Mouse (Mus musculus) T-helper 1 cell (primary cell): ENCODE data around the gene Bsg.

ENCODE experiments used
- in situ Hi-C: fragments of 300-600 bp; cut with MboI, MseI; formaldehyde crosslinking; loops from one replicate; pipeline ENCODE4 v1.15.1; 2025; ENCODE audit warnings: high pct_unique_total_duplicates

The Bsg gene

DNA sequence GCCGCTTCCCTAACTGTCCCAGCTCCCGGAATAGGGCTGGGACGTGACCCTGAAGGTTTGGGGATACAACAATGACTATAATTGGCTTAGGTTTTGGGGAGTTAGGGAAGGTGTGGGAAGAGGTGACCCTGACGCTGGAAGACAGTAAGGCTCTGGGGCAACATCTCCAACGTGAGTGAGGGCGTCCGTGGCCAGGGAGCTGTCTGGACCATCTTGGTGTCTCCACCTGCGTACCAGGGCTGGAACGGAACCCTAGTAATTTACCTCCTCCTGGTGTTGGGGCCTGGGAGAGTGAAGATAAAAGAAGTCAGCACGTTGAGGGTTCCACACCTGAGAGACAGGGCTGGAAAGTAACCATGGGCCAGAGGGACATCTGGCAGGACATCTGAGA lies 674 bp downstream of the Bsg start:
- in situ Hi-C loops, result loop anchor here (5.0 kb wide), 1 partner anchor 77 kb away; no protein-coding TSS in a partner anchor

DNA sequence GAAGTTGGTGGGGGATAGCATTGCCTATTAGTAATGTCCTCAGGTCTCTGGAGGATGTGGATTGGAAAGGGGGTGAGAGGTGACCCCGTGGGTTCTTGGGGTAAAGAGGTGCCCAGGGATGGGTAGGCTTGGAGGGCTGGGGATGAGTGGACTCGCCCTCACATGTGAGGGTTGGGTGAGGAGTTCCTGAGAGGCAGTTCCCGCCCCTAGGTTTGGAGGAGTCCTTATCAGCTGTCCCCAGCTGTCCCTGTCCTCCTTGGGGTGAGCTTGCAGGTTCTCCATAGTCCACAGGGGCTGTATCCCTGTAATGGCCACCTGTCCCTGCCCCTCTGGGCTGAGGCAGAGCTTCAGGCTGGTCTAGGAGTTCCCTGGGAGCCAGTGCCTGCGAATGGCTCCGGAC lies 1.7 kb downstream of the Bsg start:
- in situ Hi-C loops, result loop anchor here (5.0 kb wide), 1 partner anchor 76 kb away; no protein-coding TSS in a partner anchor

DNA sequence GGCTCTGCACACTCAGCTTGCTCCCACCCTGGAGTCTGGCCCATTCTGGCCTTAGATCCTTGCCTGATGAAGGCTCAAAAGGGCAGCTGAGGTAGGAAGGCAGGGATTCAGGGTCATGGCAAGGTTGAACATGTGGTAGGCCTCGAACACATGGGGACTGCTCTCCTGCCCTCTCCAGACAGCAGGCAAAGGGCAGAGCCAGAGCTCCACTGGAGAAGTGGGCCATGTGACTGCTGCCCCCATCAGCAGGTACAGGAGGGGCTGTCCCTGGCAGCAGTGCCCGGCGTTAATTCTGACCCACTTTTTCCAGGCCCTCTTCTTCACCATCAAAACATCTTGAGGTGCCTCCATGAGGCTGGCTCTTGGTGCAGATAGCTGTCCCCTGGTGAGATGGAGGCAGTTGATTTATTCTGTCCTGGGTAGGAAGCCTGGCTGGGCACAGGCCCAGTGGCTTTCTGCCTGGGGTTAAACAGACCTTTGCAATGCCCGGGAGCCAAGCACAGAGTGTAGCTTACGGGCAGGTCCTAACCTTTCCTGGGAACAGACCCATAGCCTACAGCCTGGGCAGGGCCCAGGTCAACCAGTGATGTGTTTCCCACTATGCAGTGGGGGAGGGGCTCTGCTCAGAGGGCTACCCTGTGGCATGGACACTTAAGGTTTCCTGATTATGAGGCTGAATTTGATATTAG lies 2.3 kb downstream of the Bsg start:
- in situ Hi-C loops, result loop anchor here (5.0 kb wide), 1 partner anchor 76 kb away; no protein-coding TSS in a partner anchor

DNA sequence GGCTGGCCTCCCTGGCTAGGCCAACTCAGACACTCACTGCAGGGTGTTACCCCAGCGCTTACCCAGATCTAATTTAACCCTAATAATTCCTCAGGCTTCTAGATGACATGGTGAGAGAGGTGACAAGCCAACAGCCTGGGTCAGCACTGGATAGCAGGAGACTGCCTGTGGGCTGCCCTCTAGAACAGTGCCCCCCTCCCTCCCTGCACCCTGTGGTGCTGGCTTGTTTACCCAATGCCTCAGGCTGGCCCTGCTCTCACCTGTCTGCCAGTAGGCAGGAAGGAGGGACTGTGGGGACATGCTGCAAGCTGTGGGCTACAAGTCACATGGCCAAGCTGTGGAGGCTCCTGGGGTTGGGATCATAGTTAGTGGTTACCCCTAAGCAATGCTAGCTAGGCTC lies 2.9 kb downstream of the Bsg start:
- in situ Hi-C loops, result loop anchor here (5.0 kb wide), 1 partner anchor 75 kb away; no protein-coding TSS in a partner anchor

DNA sequence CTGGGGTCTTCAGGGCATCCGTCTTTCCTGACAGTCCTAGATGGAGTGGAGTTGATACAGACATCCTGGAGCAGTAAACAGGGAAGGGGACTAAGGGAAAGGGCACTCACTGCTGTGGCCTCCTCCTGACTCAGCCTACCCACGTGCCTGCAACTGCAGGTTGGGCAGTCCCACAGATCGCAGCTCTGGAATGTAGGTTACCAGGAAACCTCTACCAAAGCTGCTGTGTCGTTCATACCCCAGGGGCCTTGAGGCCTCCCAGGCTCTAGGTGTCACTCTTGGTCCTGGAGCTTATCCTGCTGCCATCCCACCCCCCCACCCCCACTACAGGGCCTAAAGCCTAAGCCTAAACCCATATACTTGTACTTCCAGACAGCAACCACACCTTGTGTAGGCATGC lies 3.5 kb downstream of the Bsg start:
- in situ Hi-C loops, result loop anchor here (5.0 kb wide), 1 partner anchor 75 kb away; no protein-coding TSS in a partner anchor

DNA sequence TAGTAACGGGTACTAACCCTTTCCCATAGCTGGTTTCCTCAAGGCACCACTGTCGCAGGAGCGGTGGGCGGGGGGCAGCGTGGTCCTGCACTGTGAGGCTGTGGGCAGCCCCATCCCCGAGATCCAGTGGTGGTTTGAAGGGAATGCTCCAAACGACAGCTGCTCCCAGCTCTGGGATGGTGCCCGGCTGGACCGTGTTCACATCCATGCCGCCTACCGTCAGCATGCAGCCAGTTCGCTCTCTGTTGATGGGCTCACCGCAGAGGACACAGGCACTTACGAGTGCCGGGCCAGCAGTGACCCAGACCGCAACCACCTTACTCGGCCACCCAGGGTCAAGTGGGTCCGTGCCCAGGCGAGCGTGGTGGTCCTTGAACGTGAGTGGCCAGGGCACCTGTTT lies 4.4 kb downstream of the Bsg start:
- in situ Hi-C loops, result loop anchor here (5.0 kb wide), 1 partner anchor 74 kb away; no protein-coding TSS in a partner anchor

DNA sequence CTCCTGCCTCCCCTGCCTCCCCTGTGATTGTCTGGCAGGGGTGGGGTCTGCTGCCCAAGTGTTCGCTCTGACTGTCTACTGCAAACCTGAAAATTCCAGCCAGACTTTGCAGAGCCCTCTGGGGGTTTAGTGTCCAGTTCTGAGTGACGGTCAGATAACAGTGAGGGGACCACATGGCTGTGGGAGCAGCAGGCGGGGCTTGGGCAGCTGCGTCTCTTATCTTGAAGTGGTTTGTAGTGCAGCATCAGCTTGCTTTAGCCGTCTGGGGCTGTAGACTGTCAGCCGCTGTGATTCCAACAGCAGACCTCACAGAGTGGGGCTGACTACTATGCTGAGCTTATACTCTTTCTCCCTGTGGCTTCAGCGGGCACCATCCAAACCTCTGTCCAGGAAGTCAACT lies 5.0 kb downstream of the Bsg start:
- in situ Hi-C loops, result loop anchor here (5.0 kb wide), 1 partner anchor 73 kb away; no protein-coding TSS in a partner anchor

DNA sequence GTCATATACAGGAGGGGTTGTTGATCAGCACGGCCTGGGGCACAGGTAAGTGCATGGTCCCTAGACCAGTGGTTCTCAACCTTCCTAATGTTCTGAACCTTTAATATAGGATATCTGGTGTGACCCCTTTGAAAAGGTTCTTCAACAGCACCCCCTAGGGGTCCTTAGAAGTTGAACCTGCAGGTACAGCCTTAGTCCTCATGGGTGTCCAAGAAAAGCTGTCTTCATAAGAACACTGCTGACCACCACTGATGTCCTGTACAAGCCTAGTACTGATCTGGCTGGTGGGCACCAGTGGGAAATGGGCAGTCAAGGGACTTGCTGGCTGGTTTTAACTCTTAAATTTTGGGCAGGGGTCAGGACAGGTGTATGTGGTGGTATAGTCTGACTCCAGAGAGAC lies 7.7 kb downstream of the Bsg start:
- in situ Hi-C loops, result no loop called here

DNA sequence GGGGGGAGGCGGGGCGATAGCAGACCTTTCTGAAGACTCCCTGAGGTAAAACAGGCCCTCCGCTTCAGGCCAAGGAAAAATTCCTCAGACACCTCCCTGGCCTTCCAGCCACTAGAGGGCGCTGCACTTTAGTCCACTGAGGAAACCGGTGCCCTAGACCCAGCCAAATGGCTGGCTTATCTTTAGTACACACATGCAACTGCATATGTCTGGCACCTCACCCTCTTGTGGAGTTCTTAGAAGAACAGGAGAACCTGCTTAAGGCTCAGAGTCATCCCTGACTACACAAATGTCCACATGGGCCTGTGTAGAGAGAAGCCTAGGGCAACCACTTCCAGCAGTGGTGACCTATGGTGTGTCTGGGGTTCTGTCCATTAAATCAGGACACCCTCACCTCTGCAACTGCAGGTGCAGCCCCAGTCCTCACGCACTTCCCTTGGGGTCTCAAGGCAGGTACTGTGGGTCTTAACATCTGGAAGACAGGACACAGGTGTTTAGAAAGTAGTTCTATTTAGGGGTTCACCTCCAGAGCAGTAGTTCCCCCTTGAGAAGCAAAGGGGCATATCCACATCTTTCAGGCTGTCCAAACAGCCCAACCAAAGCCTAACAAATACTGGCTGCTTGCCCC lies 8.3 kb downstream of the Bsg start:
- in situ Hi-C loops, result no loop called here

DNA sequence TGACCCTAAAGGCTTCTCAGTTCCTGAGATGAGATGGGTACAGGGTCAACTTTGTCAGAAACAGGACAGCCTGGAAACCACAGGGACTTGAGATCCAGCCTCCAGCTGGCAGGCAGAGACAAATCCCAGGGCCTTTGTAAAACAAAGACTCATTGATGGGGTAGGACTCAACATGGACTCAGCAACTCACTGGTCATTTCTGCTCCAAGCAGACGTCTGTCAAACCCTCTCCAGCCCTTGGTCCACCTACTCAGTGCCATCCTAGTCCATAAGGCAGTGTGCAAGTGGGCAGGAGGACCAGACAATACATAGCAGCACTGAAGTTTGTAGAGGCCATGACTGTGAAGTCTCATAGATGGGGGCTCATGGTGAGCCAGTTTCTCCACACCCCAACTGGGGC lies 8.9 kb downstream of the Bsg start:
- in situ Hi-C loops, result no loop called here

DNA sequence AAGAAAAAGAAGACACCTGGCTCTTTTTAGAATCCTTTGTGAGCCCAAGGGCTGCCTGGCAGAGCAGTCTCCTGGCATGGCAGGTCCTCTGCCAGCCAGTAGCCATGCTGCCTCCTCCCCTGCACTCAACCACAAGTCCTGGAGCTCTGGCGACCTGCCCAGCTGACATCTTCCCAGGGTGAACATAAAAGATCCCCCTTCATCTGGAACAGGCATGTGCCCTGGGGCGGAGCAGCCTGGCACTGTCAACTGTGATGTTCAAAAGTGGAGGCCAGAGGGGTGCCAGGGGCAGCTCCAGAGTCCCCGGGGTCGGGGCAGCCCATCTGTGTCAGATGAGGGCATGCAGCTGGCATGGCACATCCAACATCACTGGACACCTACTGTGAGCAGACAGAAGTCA lies 10.7 kb downstream of the Bsg start:
- in situ Hi-C loops, result no loop called here

DNA sequence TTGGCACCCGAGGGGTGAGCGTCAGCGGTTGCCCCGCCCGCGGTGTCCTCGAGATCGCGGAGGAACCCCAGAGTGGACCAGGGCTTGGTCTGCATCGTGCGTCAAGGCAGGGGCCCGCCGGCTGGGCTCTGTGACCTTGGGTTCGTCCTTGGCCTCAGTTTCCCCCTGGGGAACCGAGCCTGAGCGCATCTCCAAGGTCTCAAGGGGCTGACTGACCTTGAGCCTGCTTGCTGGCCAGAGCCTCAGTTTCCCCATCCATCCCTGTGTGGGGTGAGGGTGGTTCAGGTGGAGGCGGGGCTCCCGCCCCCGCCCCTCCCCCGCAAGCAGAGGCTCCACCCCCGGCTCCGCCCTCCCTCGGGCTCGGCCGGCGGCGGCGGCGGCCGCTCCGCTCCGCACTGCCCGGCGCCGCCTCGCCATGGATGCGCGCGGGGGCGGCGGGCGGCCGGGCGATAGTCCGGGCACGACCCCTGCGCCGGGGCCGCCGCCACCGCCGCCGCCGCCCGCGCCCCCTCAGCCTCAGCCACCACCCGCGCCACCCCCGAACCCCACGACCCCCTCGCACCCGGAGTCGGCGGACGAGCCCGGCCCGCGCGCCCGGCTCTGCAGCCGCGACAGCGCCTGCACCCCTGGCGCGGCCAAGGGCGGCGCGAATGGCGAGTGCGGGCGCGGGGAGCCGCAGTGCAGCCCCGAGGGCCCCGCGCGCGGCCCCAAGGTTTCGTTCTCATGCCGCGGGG lies 12.1 kb downstream of the Bsg start, which contains the start of gene Hcn2:
Hcn2 (plus strand) TSS at position 381 of the 734 bp plus-strand sequence.
- in situ Hi-C loops, result no loop called here

DNA sequence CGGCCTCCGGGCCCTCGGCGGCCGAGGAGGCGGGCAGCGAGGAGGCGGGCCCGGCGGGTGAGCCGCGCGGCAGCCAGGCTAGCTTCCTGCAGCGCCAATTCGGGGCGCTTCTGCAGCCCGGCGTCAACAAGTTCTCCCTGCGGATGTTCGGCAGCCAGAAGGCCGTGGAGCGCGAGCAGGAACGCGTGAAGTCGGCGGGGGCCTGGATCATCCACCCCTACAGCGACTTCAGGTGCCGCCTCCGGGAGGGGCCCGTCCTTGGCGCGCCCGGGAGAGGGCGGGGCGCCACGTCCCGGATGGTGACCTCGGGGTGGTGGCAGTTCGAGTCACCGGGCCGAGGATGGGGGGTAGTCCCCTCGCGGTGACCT lies 12.7 kb downstream of the Bsg start:
- in situ Hi-C loops, result no loop called here

DNA sequence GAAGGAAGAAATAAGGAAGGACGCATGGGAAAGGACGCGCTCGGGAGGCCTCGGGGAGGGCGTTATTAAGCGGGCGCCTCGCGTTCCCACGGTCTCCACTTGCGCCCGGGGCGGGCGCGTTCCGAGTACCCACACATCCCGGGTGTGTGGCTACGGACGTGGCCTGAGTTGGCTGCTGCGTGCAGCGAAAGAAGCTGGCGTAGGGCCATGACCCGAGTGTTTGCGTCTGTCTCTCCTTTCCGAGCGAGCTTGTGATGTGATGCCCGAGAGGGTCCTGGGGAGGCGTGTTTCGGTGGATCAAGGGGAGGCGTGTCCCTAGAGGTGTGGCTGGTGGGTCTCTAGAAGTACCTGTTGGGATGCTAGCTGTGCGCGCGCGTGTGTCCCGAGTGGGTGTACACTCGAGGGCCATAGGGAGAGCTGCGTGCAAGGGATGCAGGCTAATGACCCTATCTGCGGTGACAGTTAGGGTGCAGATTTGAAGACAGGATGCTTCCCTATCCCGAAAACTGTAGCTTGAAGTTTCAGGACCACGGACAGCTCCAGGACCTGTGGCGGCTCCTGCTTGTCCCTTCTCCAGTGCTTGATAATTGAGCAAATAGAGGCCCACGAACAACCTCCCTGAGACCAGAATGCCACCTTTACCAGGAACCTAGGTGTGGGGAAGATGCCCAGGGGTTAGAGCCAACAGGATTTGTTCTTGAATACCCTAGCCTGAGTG lies 13.5 kb downstream of the Bsg start:
- in situ Hi-C loops, result no loop called here

DNA sequence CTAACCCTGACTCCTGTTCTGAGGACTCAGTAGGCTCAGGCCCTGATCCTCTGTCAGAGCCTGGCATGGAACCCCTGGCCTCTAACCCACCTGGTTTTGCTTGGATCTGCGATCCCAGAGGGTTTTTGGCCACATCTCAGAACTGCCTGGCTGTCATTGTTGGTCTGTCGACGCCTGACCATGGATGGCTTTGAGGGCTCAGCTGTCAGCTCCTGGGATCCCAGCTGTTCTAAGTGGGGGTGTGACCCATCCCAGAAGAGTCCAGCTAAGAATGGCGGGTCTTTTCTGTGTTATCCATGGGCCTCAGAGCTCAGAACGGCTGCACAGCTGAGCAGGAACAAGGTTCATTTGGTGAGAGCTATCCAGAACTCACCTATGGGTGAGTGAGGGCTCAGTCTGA lies 16.8 kb downstream of the Bsg start:
- in situ Hi-C loops, result no loop called here

DNA sequence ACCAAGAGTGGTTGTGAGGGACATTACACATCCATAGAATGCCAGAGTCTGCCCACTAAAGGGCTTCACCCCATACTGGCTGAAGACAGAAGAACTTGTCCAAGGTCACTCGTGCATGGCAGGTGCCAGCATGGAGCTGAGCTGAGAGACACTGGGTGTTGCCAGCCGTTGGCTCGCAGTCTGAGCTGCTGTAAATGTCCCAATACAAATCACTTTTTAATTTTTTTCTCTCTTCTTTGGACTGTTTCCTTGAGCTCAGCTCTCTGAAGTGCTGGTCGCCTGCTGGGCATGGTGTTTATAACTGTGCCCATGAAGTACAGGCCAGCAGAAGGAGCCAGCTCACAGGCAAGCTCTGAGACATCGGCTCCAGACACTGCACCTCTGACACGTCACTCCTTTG lies 18.8 kb downstream of the Bsg start:
- in situ Hi-C loops, result no loop called here

DNA sequence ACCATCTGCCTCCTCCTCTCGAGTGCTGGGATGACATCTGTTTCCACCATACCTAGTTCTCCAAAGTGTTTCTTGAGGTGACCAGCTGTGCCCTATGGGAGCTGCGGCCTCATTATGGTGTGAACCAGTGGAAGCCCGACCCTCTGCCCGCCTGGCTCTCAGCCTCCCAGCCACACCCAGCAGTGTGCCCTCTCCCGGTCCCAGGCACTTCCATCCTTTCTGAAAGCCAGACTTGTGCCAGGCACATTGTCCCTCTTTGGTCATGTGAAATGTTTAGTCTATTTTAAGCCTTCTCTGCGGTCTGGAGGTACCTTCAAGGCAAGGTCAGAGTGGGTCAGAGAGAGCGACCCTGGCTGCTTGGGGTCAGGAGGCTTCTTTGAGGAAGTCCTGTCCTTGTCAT lies 19.4 kb downstream of the Bsg start:
- in situ Hi-C loops, result no loop called here

DNA sequence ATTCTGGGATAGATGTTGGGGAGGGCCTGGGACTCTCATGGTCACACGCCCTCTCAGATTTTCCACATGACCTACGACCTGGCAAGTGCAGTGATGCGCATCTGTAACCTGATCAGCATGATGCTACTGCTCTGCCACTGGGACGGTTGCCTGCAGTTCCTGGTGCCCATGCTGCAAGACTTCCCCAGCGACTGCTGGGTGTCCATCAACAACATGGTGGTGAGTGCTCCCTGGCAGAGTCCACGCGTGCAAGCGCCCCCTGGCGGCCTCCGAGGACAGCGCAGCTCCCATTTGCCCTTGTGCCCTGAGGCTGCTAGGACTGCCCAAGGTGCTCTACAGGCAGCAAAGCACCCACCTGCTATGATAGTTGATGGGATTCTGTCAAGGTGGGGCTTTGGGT lies 21.8 kb downstream of the Bsg start:
- in situ Hi-C loops, result no loop called here

DNA sequence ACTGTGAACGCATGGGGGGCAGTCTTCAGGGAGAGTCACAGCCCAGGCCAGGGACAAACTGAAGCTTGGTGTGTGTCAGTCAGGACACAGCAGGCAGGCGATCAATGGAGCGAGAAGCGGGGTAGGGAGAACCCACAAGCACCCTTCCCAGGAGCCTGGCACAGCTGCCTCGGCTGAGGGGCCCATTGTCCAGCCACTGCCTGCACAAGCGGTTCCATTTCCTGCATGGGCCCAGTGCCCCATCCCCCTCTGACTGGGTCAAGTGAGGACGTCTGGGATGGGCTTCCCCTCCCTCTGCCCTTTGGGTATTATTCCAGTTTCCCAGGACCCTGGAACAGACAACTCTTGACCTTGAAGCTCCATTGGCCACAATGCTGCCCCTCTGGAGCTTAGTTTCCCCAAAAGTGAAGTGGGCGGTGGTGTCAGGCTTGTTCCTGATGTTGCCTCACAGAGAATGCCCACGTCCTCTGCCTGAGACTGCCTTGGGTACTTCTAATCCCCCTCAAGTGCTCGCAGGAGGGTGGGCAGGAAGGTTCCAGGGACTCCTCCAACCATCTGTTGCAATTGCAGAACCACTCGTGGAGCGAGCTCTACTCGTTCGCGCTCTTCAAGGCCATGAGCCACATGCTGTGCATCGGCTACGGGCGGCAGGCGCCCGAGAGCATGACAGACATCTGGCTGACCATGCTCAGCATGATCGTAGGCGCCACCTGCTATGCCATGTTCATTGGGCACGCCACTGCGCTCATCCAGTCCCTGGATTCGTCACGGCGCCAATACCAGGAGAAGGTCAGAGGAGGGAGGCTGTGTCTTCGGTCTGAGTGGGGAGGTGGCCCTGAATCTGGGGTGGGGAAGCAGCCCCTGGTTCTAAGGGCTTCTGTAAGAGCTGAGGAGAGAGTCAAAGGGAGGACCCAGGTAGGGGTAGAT lies 24.3 kb downstream of the Bsg start:
- in situ Hi-C loops, result no loop called here

DNA sequence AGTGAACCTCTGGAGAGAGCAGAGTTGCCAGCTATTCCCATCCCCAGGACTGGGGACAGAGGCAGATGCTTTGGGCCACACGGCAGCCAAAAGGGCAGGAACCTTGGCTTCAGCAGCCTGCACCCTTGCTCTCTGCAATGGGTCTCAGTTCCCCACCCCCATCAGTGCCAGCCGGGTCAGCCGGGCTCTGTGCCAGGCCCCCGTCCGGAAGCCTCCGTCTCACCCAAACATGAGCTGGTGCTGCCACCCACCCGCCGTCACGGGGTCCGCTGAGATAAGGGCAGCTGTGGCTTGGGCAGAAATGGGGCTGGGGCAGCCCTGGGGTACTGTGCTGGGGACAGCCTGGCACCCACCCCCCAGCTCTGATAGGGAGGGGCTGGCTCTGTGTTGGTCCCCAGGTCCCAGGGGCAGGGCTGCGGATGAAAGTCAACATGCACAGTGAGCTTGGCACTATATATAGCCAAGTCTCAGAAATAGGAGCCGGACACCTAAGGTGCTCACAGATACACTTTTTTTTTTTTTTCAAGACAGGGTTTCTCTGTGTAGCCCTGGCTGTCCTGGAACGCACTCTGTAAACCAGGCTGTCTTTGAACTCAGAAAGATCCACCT lies 25.2 kb downstream of the Bsg start:
- in situ Hi-C loops, result no loop called here
